In the genomic region with DNA sequence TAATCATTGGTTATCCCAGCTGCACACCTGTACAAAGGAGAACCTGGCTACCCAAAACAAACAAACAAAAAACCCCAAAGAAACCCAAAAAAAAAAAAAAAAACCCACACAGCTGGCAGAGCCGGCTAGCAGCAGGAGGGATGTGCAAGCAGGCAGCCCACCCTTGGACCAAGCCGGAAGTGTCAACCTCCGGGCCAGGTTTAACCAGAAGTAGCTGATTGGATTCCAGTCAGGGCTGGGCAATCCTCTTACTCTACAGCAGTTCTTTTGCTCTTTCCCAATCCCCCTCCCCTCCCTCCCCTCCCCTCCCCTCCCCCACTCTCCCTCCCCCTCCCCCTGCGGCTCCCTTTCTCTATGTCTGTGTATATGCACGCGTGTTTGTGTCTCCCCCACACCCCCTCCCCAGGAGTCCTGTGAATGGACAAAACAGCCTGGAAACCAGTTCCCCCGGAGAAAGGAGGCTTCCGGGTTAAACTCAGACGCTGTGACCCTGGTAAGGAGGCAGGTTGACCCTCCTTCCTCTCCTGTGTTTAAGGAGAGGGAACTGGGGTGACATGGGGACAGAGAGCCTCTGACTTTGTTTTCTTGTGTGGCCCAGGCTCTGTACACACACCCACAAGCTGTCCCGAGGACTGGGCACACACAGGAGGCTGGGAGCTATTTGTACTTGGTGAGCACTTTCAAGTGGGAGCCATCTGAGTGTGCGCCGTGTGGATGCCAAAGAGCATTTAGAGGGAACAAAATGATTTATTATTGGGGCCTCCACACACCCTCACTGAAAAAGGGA, we compare ENCODE assay signal across 7 mouse cellular contexts.
A peak's percentile ranks its signal among the peaks of the same experiment; 100 is the strongest.
DNase-seq lines count a peak whose midpoint lies in the region; ATAC-seq and TF ChIP-seq lines count a peak whose summit lies in the region.

No protein-coding gene starts in this region.

- peaks cover 19% of the 10 kb centered on the region for H3K4me1 ChIP-seq in embryonic facial prominence, embryonic 13.5 days
- peaks cover 10% of the 10 kb centered on the region for H3K4me1 ChIP-seq in limb, embryonic 14.5 days (ENCODE audit: control insufficient read depth, insufficient read depth, low read length)
- H3K4me1 ChIP-seq in midbrain, embryonic 15.5 days, result peaks cover 10% of the 10 kb centered on the region

- no peak overlapping the region for H3K9ac ChIP-seq in embryonic facial prominence, embryonic 13.5 days
- no peak overlapping the region for H3K9ac ChIP-seq in limb, embryonic 14.5 days (ENCODE audit: low read depth, low read length, severe bottlenecking)
- no peak overlapping the region for H3K9ac ChIP-seq in midbrain, embryonic 15.5 days

- no peaks in the 10 kb centered on the region for H3K36me3 ChIP-seq in embryonic facial prominence, embryonic 13.5 days
- H3K36me3 ChIP-seq in limb, embryonic 14.5 days (ENCODE audit: control insufficient read depth, insufficient read depth, low read length), result no peaks in the 10 kb centered on the region
- H3K36me3 ChIP-seq in midbrain, embryonic 15.5 days (replicated peaks), result no peaks in the 10 kb centered on the region

- no peak for ATAC-seq in embryonic facial prominence, embryonic 13.5 days (ENCODE audit: insufficient number of reproducible peaks, insufficient read depth, low FRiP score, low TSS enrichment, low read depth)
- no peak for ATAC-seq in limb, embryonic 14.5 days (ENCODE audit: low FRiP score, low read depth)
- ATAC-seq in midbrain, embryonic 15.5 days (replicated peaks), result no peak

- peak overlapping the region; percentile 50 for H3K4me2 ChIP-seq in embryonic facial prominence, embryonic 13.5 days
- peak overlapping the region; percentile 24; the same call in 1 of the 2 replicates for H3K4me2 ChIP-seq in limb, embryonic 14.5 days (replicated peaks; ENCODE audit: low read depth, low read length, severe bottlenecking)
- peak overlapping the region; percentile 34; the same call in 1 of the 2 replicates for H3K4me2 ChIP-seq in midbrain, embryonic 15.5 days

- WGBS in embryonic facial prominence, embryonic 13.5 days, result 10% methylated on average over 9 of the region's 12 CpGs
- WGBS in limb, embryonic 14.5 days, result 7% methylated on average over 12 of the region's 12 CpGs
- 8% methylated on average over 9 of the region's 12 CpGs for WGBS in midbrain, embryonic 15.5 days

- no peaks in the 10 kb centered on the region for H3K27me3 ChIP-seq in embryonic facial prominence, embryonic 13.5 days
- no peaks in the 10 kb centered on the region; the same call in 1 of the 2 replicates for H3K27me3 ChIP-seq in limb, embryonic 14.5 days (ENCODE audit: control insufficient read depth, insufficient read depth, low read length)
- H3K27me3 ChIP-seq in midbrain, embryonic 15.5 days (replicated peaks), result no peaks in the 10 kb centered on the region; the same call in 1 of the 2 replicates

- H3K4me3 ChIP-seq in embryonic facial prominence, embryonic 13.5 days, result peak overlapping the region; percentile 11; the same call in 1 of the 2 replicates
- H3K4me3 ChIP-seq in limb, embryonic 14.5 days (replicated peaks; ENCODE audit: low read length), result no peak overlapping the region
- no peak overlapping the region for H3K4me3 ChIP-seq in midbrain, embryonic 15.5 days

- no peak overlapping the region for H3K27ac ChIP-seq in embryonic facial prominence, embryonic 13.5 days
- H3K27ac ChIP-seq in limb, embryonic 14.5 days (replicated peaks; ENCODE audit: low read depth, low read length), result no peak overlapping the region
- H3K27ac ChIP-seq in midbrain, embryonic 15.5 days, result no peak overlapping the region

- no peaks in the 10 kb centered on the region for H3K9me3 ChIP-seq in embryonic facial prominence, embryonic 13.5 days
- H3K9me3 ChIP-seq in limb, embryonic 14.5 days (ENCODE audit: control insufficient read depth, low read length), result no peaks in the 10 kb centered on the region
- no peaks in the 10 kb centered on the region for H3K9me3 ChIP-seq in midbrain, embryonic 15.5 days

- peak; percentile 13 for DNase-seq in T-cell, adult 2 months (ENCODE audit: low spot score)
- DNase-seq in limb, embryonic 14.5 days (ENCODE audit: low spot score), result no peak
- DNase-seq in frontal cortex, postnatal 14 days (ENCODE audit: low spot score in 2 of 2), result no peak
- DNase-seq in urinary bladder, postnatal 10 days (ENCODE audit: low spot score), result no peak
- no peak for DNase-seq in left cerebral cortex, adult 9 months (ENCODE audit: low spot score in 2 of 2)

- TF ChIP-seq POLR2A in limb, embryonic 14.5 days (IDR thresholded peaks at IDR 0.05; ENCODE audit: borderline replicate concordance, extremely low read depth, insufficient read depth, insufficient read length), result no peak
